Mouse (Mus musculus) urinary bladder, postnatal 10 days (tissue): ENCODE measurements around the gene Itpr3.

ENCODE experiments used
- DNase-seq: peaks from one replicate; pipeline ENCODE4 v3.0.0; 2022; ENCODE audit warnings: low spot score

Gene Itpr3

DNA sequence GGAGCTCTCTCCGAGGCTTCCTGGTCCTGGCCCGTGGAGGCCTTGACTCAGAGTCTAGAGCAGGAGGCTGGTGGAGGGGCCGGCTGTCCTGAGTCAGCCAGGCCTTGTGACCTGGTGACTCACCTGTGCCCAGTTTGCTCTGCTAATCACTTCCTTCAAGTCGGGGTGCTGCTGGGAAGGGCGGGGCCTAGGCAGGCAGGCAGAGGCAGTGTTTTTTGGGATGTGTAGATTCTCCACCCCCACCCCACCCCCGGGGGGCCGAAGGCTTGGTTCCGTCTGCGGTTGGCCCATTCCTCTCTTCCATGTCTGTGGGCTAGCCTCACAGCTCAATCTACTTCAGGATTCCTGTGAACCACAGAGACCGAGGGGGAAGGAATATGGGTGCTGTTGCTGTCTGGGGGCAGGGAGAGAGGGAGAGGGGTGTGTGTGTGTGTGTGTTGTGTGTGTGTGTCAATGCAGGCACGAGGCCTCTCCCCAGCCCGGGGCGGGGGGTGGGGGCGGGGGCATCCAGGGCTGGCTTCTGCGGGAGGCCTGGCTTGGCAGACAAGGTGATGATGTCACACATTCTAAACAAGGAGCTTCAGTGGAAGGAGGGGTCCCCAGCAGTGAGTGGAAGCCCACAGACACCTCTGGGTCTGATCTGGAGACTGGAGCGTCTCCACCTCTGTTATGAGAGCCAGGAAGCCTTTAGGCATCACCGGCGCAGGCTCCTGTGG is 18.6 kb upstream of the Itpr3 start:
- DNase-seq = no peak

DNA sequence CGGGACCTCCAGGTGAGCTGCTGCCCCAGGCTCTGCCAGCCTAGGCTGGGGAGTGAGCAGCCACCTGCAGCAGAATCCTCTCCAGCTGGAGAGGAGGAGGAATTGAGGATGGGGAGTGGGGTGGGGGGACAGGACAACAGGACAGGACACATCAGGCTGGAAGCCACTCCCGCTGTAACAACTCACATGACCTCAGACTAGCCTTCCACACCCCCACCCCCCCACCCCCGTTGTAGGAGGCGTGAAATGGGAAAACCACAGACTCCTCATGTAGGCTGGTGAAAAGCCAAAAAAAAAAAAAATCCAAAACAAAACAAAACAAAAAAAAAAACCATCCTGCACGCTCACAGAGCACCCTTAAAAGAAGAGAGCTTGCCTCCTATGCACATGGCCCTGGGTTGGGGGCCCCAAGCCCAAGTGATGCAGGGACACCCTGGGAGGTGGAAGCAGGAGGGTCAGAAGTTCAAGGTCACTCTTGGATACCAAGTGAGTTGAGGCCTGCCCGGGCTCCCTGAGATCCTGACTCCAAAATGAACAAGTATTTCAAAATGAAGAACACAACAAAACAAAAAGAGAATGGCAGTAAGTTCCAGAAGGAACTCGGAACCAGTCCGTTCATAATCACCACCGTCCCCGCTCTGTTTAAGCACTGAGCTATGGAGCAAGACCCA is 17.5 kb upstream of the Itpr3 start:
- no peak for DNase-seq

- no peak for DNase-seq
Observed at GRCm38 (mm10) chr17:27040304-27041045, 16.6 kb upstream of the Itpr3 start.

- no peak for DNase-seq
Observed at GRCm38 (mm10) chr17:27041046-27041786, 15.9 kb upstream of the Itpr3 start.

GRCm38 (mm10) chr17:27041787-27042055 is 15.4 kb upstream of the Itpr3 start:
- DNase-seq = no peak

DNA sequence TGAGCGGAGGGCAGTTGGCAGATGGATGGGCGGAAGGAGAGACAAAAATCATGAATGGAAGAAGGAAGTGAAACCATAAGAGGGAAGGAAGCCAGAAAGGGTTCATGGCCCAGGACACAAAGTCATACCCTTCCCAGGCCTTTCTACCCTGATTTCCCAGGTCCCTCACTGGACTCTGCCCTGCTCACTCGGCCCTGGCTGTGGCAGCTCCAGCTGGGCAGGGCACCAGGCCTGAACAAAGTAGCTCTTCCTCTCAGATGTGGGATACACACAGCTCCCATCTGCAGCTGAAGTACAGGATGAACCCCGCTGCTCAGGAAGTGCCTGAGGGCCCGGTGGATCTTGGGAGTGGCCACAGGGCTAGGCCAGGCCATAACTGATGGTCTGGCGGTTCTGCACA is 14.3 kb upstream of the Itpr3 start:
- no peak for DNase-seq

- DNase-seq = no peak
Observed at GRCm38 (mm10) chr17:27045164-27045563, 11.9 kb upstream of the Itpr3 start.

DNA sequence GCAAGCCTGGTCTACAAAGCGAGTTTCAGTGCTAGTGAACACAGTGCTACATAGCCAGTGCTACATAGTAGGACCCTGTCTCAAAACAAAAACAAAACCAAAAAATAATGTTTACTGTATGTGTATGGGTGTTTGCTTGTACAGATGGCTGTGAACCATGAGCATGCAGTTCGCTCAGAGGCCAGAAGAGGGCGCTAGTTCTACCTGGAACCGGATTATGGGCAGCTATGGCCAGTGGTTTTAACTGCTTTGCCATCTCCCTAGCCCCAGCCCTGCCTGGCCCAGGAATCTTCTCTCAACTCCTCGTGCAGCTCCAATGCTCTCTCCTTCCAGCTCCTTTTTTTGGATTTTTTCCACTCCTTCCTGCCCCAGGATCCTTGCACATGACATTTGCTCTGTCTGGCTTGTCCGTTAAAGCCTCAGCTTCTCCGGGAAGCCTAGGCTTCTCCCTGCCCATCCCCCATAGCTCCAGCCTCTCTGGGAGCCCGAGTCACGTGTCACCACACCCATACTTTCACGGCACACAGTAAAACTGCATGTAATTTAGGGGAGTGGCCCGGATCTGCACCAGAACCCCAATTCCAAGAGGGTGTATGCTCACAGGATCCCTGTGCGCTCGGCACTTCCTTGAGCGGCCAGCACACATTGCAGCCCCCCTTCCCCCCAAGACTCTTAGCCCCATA is 9.2 kb upstream of the Itpr3 start:
- DNase-seq = no peak

- DNase-seq = no peak
Observed at GRCm38 (mm10) chr17:27048445-27049239, 8.5 kb upstream of the Itpr3 start.

DNA sequence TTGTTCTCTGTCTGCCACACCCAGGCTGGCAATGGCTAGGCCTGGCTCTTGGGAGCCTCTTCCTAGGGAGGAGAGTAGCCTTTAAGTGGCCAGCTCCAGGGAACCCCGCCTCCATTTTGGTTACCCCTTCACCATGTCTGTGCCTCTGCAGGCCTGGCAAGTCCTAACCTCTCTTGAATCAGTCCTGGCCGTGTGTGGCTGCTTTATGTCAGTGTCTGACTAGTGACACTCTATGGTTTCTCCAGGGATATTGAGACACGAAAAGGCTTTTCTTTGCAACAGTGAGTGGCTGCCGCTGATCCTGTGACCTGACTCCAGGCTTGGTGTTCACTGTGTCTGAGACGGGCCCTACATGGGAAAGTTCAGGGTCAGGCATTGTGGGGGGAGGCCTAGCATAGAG is 6.3 kb upstream of the Itpr3 start:
- DNase-seq = no peak

DNA sequence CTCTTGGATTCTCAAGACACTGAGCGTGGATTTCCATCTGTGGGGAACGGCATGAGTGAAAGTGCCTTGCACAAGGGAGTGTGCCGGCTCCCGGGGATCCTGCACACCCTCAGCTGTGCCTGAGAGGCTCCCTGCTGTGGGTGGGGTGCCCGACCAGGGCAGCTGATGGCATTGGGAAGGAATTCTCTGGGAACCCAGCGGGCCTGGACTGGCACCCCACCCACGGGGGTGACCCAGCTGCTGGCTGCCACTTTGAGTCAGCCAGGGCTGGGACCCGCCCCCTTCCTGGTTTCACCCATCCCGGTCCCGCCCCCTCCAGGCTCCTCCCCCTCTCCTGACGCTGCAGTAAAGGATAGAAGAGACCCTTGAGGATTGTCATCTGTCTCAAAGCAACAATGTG is 5.6 kb upstream of the Itpr3 start:
- DNase-seq = no peak

- no peak for DNase-seq
Observed at GRCm38 (mm10) chr17:27056170-27056569, 934 bp upstream of the Itpr3 start.

DNA sequence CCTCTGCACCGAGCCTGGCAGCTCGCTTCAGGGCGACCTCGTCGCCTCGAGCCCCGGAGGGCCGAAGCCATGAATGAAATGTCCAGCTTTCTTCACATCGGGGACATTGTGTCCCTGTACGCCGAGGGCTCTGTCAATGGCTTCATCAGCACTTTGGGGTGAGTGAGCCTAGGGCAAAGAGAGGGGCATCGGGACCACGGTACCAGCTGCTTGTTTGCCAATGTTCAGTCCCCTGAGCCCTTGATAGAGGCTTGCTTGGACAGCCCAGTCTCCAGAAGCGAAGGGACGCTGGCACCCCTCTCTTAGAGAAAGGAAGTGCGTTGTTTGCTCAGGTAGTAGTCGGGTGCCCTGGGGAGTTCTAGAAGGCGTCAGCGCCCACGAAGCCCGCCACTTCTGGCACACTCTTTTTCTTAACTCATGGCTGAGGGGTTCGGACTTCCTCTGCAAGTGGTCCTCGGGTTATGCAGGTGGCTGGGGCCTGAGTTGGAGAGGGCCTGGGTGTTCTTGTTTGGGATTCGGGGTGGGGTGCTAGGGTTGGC is 482 bp downstream of the Itpr3 start:
- DNase-seq = no peak

GRCm38 (mm10) chr17:27060698-27061097 is 3.6 kb downstream of the Itpr3 start:
- no peak for DNase-seq

GRCm38 (mm10) chr17:27061727-27062126 is 4.6 kb downstream of the Itpr3 start:
- no peak for DNase-seq

- DNase-seq = no peak
Observed at GRCm38 (mm10) chr17:27062684-27063083, 5.6 kb downstream of the Itpr3 start.

DNA sequence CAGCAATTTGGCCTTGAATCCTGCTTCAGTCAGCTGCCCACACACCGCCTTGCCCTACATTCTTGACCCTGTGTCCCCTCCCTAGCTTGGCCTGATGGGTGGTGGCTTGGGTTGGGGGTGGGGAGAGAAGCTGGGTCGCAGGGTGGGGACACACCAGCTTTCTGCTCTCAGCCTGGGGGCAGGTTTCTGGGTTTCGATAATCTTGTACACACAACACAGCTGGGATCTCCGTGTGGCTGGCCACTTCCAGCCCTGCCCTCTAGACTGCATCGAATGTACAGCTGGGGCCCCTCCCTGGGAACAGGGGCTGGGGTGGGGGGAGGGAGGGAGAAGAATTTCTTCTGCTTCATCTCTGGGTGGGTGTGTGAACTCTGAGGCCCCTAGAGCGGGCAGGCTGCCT is 6.6 kb downstream of the Itpr3 start:
- DNase-seq = no peak

GRCm38 (mm10) chr17:27064195-27064594 is 7.1 kb downstream of the Itpr3 start:
- no peak for DNase-seq

GRCm38 (mm10) chr17:27066065-27066464 is 9.0 kb downstream of the Itpr3 start:
- DNase-seq = no peak

DNA sequence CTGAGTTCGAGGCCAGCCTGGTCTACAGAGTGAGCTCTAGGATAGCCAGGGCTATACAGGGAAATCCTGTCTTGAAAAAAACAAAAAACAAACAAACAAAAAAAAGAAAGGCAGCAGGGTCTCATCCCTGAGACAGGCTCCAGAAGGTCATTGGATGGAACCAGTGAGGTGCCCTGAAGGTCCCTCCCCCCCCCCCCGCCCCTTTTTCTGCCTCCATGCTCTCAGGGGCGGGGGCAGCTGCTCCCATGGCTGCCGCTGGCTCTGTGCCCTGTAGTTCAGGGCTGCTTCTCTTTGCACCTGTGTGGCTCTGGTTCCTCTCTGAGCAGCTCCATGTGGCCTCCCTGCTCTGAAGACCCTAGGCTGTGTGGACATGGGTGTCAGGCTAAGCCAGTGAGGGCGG is 12.0 kb downstream of the Itpr3 start:
- DNase-seq = no peak

DNA sequence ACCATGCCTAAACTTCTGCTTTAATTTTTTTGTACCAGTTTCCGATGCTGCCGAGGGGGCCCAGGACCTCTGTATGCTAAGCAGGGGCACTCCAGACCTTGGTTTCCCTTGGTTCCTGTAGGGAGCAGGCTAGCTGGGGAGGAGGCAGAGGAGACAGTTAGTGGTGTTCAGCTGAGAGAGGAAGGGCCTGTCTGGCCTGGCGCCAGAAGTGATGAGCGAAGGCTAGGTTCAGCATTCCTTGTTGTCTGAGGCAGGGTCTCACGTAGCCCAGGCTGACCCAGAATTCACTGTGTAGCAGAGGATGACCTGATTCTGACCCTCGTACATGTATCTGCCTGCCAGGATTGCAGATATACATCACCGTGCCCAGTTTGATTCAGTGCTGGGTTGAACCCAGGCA is 13.8 kb downstream of the Itpr3 start:
- no peak for DNase-seq
